Mouse (Mus musculus): ENCODE data around the gene Hsf2bp.

GRCm38 (mm10) chr17:32034322-32034721 is 1.8 kb downstream of the Hsf2bp start:
- TF ChIP-seq SIN3A (IDR thresholded peaks at IDR 0.05; ENCODE audit: low read length) (no peak), E2F4 (IDR thresholded peaks at IDR 0.05; ENCODE audit: insufficient replicate concordance, low read depth, low read length) (no peak), CTCF (conservative IDR thresholded peaks at IDR 0.05 in 1 of 2, IDR thresholded peaks at IDR 0.05 in 1 of 2; ENCODE audit: low read depth in 2 of 2, low read length in 2 of 2) (no peak), RCOR1 (conservative IDR thresholded peaks at IDR 0.05; ENCODE audit: low read depth, low read length) (no peak), EP300 (IDR thresholded peaks at IDR 0.05; ENCODE audit: low read length) (no peak), ZNF384 (IDR thresholded peaks at IDR 0.05; ENCODE audit: low read depth, low read length) (no peak), SMC3 (IDR thresholded peaks at IDR 0.05; ENCODE audit: low read depth, low read length) (no peak), ZC3H11A (IDR thresholded peaks at IDR 0.05; ENCODE audit: low read depth, low read length) (no peak), ZMIZ1 (IDR thresholded peaks at IDR 0.05; ENCODE audit: low read depth, low read length) (no peak), BHLHE40 (IDR thresholded peaks at IDR 0.05; ENCODE audit: low read depth, low read length) (no peak), MYC (IDR thresholded peaks at IDR 0.05; ENCODE audit: low read depth, low read length) (no peak), POLR2AphosphoS2 (IDR thresholded peaks at IDR 0.05; ENCODE audit: low read depth, low read length) (no peak), ELF1 (IDR thresholded peaks at IDR 0.05; ENCODE audit: low read depth, low read length) (no peak), MAX (IDR thresholded peaks at IDR 0.05; ENCODE audit: low read length) (no peak)

Measured in CH12.LX (cell line).